Mouse (Mus musculus) urinary bladder, postnatal 4 days (tissue): ENCODE results near the gene St6galnac4.
A peak's percentile ranks its signal among the peaks of the same experiment; 100 is the strongest.

Experiments used
- DNase-seq, 2 experiments: peaks; one replicate each; pipeline ENCODE4 v3.0.0; 2021 to 2022; ENCODE audit warnings: low spot score in 2 of 2

Gene St6galnac4

GRCm38 (mm10) chr2:32586871-32587351 is at the start of gene St6galnac4:
TSS of gene St6galnac4 (plus strand) at chr2:32587095.
- peak; percentile 89 to 93 for DNase-seq

- DNase-seq, result no peak
Observed at GRCm38 (mm10) chr2:32537360-32537905, 49.5 kb upstream of the St6galnac4 start.

GRCm38 (mm10) chr2:32537941-32538340 is 49.0 kb upstream of the St6galnac4 start:
- DNase-seq, result no peak

GRCm38 (mm10) chr2:32538461-32538860 is 48.4 kb upstream of the St6galnac4 start:
- no peak for DNase-seq

DNA sequence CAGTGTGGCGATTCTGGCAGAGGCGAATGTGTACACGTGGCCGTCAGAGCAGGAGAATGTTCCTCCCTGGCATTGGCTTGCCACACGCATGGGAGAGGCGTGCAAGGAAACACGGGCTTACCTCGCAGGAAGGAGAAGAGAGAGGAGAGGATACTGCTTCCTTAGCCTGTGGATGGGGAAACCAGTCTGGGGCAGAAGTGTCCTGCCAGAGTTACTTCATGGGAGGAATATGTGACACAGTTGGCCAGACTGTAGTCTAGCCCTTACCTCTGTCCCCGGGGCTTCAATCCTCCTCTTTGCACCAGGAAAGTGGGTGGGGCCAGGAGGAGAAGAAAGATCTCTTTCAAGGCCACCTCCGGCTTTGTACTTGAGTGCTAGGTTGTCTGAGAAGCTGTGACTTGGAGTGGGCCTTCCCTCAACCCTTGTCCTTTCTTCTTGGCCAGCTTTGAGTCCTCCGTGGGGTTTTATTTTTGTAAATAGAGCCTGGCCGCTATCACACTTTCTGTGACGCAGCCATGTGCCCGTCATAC is 47.4 kb upstream of the St6galnac4 start:
- no peak for DNase-seq

DNA sequence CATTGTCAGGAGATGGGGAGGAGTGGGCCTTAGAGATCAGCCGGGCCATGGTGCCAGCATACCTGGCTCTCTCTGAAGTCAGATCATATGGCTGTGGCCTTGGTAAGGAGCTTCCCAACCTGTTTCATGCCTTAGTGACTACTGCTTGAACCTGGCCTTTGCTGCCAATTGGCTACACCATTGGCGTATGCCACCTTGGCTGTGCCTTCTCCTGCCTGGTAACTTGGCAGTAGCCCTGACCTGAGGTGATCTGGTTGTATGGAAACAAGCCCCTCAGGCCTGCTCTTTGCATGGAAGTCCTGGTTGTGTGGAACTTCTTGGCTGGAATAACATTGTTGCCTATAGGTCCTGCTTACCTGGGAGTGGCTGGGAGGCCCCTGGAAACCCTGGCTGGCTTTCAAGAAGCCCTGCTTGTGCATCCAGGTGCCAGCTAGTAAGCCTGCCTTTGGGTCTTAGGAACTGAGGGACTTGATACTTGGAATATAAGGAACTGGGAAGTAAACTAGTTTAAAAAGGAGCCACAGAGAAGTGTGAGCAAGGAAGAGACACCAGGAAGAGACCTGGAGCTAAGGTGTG is 45.5 kb upstream of the St6galnac4 start:
- no peak for DNase-seq

DNA sequence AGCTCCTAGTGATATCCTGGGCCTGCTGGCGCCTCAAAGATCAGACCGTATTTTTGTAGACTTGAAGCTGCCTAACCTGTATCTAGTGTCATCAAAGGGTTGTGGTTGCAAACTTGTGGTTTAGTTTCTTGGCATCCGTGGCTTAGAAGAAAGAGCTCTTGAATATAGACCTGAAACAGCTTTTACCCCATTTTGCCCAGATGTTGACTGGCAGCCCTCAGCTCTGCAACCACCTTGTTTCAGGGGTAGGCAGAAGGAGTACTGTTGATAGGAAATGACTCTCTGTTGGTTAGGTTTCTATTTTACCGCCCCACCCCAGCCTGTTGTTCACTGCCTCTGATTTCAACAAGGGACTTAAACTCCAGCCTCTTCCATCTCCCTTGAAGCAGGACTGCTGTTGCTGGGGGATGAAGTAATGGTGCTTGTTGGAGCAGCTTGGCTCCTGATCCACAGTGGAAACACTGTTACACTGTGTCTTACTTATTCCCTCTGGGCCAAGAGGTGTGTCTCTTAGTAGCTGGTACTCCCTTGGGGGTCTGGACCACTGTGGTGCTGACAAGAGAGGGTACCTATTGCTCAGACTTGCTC is 44.8 kb upstream of the St6galnac4 start:
- DNase-seq, result no peak

DNA sequence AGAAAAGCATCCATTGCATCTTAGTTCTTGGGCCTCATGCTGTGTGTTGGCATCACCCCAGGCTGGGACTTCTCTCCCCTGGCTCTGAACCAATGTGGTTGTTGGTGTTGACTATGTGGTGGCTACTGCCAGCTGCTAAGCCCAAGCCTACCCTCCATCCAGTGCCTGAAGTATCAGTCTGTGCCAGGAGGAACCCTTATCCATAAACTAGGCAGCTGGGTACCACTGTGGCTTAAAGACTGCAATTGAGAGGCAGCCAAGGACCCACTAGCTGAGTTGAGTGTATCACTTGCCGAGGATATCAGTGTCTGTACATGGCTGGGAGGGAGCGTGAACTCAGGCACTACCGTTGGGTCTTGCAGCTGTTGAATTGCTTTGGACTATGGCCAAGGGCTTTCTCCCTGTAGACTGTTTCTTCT is 43.9 kb upstream of the St6galnac4 start:
- DNase-seq, result no peak

- no peak for DNase-seq
Observed at GRCm38 (mm10) chr2:32546951-32547350, 39.9 kb upstream of the St6galnac4 start.

- DNase-seq, result no peak
Observed at GRCm38 (mm10) chr2:32547380-32547779, 39.5 kb upstream of the St6galnac4 start.

GRCm38 (mm10) chr2:32547964-32548739 is 38.7 kb upstream of the St6galnac4 start:
- no peak for DNase-seq

DNA sequence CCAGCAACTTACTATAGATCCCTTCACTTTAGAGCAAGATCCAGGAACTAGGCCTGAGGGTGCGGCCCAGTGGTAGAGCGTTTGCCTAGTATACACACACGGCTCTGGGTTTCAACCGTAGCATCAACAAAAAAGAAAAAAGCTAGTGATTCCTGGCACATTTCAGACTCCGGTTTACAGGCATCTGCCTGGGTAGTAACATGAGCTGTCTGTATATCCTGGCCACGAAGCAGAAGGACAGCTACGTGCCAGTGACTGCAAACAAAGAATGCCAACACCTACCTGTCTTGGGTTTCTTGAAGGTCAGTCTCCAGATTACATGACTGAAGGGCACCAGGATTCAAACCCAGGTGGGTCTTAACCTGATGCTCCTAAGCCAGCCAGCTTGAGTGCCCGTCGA is 37.7 kb upstream of the St6galnac4 start:
- DNase-seq, result no peak

DNA sequence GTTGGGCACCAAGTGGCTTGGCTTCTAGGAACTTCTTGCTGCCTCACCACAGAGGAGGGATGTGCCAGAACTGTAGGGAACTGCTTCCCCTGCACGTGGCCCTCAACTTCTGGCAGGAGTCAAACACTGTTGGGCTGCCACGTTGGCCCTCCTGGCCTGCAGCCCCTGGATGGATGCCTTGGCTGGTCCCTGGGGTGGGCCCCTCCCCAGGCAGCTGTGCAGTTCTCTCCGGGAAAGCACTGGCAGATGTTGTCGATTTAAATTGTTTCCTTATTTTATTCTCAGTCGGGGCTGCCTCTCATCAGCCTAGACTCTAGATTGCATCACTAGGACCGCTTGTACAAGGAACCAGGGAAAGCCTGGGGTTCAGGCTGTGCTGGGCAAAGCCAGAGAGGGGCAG is 37.1 kb upstream of the St6galnac4 start:
- DNase-seq, result peak; percentile 75 to 81

DNA sequence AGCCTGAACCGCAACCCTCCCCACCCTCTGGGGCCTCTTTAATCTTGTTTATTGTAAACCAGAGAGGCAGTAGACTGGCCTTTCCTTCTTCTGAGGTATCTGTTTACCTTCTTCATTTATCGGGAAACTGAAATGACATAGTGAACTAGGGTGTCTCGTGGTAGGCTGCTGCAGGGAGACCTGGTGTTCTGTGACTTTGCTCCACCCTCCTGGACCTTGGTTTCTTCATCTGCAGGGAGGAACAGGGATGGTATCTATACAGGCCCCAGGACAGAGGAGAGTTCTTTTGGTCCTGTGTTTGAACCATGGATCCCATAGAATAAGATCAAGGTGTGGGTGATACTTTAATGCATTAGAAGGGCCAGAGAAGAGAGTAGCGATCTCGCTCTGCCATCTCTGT is 35.7 kb upstream of the St6galnac4 start:
- no peak for DNase-seq

DNA sequence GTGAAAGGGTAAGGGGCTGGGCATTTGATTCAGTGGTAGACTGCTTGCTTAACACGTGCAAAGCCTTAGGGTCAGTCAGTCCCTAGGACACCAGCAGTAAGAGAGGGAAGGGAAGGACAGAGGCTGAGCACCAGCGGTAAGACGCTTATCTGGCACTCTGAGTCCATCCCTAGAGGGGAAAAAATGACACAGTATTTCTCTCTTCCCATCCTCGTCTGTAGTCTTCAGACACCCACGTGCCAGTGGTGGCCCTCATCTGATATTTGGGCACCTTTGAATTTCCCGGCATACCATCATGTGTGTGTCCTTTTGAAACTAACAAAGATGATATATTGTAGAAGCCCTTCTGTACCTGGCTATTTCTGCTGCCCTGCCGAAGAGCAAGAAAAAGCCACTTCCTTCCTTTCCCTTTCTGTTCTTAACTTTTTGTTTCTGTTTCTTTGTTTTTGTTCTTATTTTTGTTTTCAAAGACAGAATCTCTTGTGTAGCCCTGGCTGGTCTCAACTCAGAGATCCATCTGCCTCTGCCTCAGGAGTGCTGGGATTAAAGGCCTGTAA is 33.2 kb upstream of the St6galnac4 start:
- DNase-seq, result no peak

- DNase-seq, result no peak
Observed at GRCm38 (mm10) chr2:32555484-32555883, 31.4 kb upstream of the St6galnac4 start.

GRCm38 (mm10) chr2:32556019-32556418 is 30.9 kb upstream of the St6galnac4 start:
- DNase-seq, result no peak

GRCm38 (mm10) chr2:32559570-32559969 is 27.3 kb upstream of the St6galnac4 start:
- no peak for DNase-seq

- no peak for DNase-seq
Observed at GRCm38 (mm10) chr2:32566536-32567063, 20.3 kb upstream of the St6galnac4 start.

GRCm38 (mm10) chr2:32568149-32568548 is 18.7 kb upstream of the St6galnac4 start:
- no peak for DNase-seq

GRCm38 (mm10) chr2:32568941-32569340 is 18.0 kb upstream of the St6galnac4 start:
- no peak for DNase-seq
